Mouse (Mus musculus): Measurements from ENCODE around the gene Eef2.

DNA sequence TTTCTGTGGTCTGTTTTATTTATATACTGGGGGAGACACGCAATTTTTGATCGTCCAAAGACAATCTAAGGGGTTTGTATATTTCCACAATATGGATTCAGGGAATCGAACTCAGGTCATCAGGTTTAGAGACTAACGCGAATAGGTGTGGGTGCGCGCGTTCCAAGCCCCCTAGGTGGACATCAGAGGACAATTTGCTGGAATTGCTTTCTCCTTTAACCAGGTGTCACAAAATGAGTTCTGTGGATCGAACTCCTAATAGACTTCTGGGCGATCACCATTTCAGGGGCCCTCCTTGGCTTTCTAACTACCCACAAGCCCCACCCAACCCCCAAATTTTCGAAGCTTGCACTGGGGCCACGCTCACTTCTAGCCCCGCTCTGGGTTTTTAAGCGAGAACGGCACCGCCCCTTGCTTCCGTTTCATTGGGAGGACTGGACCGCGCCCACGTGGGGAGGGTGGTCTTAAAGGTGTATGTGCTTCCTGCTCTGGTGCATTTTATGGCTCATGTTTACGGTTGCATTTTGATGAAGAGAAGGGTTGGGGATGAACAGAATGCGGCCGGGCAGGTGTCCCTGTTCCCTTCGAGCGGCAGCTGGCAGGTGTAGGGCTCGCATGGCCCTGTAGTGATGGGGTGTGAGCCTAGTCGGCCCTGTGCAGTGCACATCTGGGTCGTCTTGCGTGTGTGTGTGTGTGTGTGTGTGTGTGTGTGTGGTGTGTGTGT lies 7.7 kb upstream of the Eef2 start:
- TF ChIP-seq POLR2A (IDR thresholded peaks at IDR 0.05; ENCODE audit: control insufficient read depth, extremely low read depth, insufficient read depth, low read length, poor library complexity) = no peak; the same call in 1 of the 2 replicates
- no peak for TF ChIP-seq CTCF (IDR thresholded peaks at IDR 0.05; ENCODE audit: borderline replicate concordance, control insufficient read depth, extremely low read depth, insufficient read depth, low read length, poor library complexity)

Data from thymus, adult 2 months (tissue).